Mouse (Mus musculus) stomach, postnatal 0 days (tissue): ENCODE results near the gene Slc4a11.

ENCODE experiments used
- CTCF ChIP-seq: IDR thresholded peaks from 2 replicates; pipeline ENCODE4 v1.5.1; 2016; ENCODE audit warnings: antibody characterized with exemption, low read depth, mild to moderate bottlenecking, moderate library complexity
- EP300 ChIP-seq: optimal IDR thresholded peaks from 2 replicates; pipeline ENCODE3; 2016; ENCODE audit warnings: antibody characterized with exemption

DNA sequence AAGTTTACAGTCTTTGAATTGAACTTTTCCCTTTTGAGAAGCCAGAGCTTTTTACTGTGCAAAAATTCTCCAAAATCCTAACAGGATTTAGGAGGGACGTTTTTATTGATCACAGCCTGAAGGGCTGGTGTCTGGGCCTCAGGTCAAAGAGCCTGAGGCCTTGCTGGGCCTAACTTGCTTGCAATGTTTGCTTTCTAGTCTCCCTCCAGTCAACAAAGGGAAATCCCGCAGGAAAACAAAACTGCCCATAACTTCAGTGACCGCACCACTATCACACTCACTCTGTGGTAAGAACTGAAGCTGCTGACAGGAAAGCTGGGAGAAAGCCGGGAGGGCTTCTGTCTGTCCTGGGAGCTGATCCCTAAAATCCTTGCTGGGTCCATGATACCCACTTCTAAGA lies 9.3 kb upstream of the Slc4a11 start:
- TF ChIP-seq EP300 = no peak
- no peak for TF ChIP-seq CTCF
